Mouse (Mus musculus) intestine, embryonic 16.5 days (tissue): ENCODE measurements at regions not wholly inside any gene's neighbourhood (a gene's known extent, or its start where the extent isn't known, plus 50 kb on each side); places are given as distances from the start of the nearest gene placed in this dataset.

Experiments used
- ATAC-seq: fragments of 200-750 bp; cut with Nextera tagmentation; 2 replicates; pipeline ENCODE4 v1.8.0; 2017; ENCODE audit warnings: moderate TSS enrichment, moderate library complexity
- H3K27ac ChIP-seq: fragments of 300-500 bp; sonication (generic); 2 replicates; pipeline ENCODE4 v1.5.1; 2014; ENCODE audit warnings: mild to moderate bottlenecking, low read length
- H3K27me3 ChIP-seq: fragments of 300-500 bp; sonication (generic); replicated peaks from 2 replicates; pipeline ENCODE4 v1.6.1; 2014; ENCODE audit warnings: low read length, control low read depth, mixed read lengths; ENCODE audit not compliant: control insufficient read depth, insufficient read depth
- H3K36me3 ChIP-seq: fragments of 300-500 bp; sonication (generic); 2 replicates; pipeline ENCODE4 v1.6.1; 2014; ENCODE audit warnings: low read length, control low read depth; ENCODE audit not compliant: control insufficient read depth, insufficient read depth
- H3K4me1 ChIP-seq: fragments of 300-500 bp; sonication (generic); 2 replicates; pipeline ENCODE4 v1.6.1; 2014; ENCODE audit warnings: low read length, control low read depth, mixed read lengths; ENCODE audit not compliant: control insufficient read depth, insufficient read depth
- H3K4me2 ChIP-seq: fragments of 300-500 bp; sonication (generic); 2 replicates; pipeline ENCODE4 v1.6.1; 2014; ENCODE audit warnings: low read depth, low read length, control low read depth
- H3K4me3 ChIP-seq: fragments of 300-500 bp; sonication (generic); 2 replicates; pipeline ENCODE4 v1.5.1; 2014; ENCODE audit warnings: mild to moderate bottlenecking, low read length
- H3K9ac ChIP-seq: fragments of 300-500 bp; sonication (generic); 2 replicates; pipeline ENCODE4 v1.6.1; 2014; ENCODE audit warnings: low read depth, low read length
- H3K9me3 ChIP-seq: fragments of 300-500 bp; sonication (generic); 2 replicates; pipeline ENCODE4 v1.6.1; 2016; ENCODE audit warnings: low read length, control low read depth; ENCODE audit not compliant: control insufficient read depth
- WGBS: fragments of 180-500 bp; shearing (Covaris S2); extraction: QIAGEN DNeasy Blood & Tissue Kit; methylation state at CpG from one replicate; pipeline ENCODE4 v1.1.7; 2014; 5-methylcytosine and 5-hydroxymethylcytosine counted together

GRCm38 (mm10) chr9:98791709-98792108 lies 50.6 kb upstream of the Prr23a1 start:
- 75% methylated on average over 4 of the region's 4 CpGs for WGBS

GRCm38 (mm10) chr9:98773651-98774185 lies 68.6 kb upstream of the Prr23a1 start:
- no peaks in the 10 kb centered on the region for H3K9me3 ChIP-seq
- H3K9ac ChIP-seq, result no peak overlapping the region
- H3K36me3 ChIP-seq, result no peaks in the 10 kb centered on the region
- H3K4me1 ChIP-seq, result no peaks in the 10 kb centered on the region
- WGBS, result 66% methylated on average over 5 of the region's 5 CpGs
- no peak overlapping the region for H3K27ac ChIP-seq
- no peak overlapping the region for H3K4me2 ChIP-seq
- no peaks in the 10 kb centered on the region for H3K27me3 ChIP-seq
- no peak for ATAC-seq
- H3K4me3 ChIP-seq, result no peak overlapping the region

More at GRCm38 (mm10) chr9:98791709-98792108, 50.6 kb upstream of the Prr23a1 start:
- no peaks in the 10 kb centered on the region for H3K9me3 ChIP-seq
- no peaks in the 10 kb centered on the region for H3K4me1 ChIP-seq
- no peak overlapping the region for H3K27ac ChIP-seq
- no peak overlapping the region for H3K4me2 ChIP-seq
- no peaks in the 10 kb centered on the region for H3K27me3 ChIP-seq
- H3K36me3 ChIP-seq, result no peaks in the 10 kb centered on the region
- no peak for ATAC-seq
- H3K4me3 ChIP-seq, result no peak overlapping the region
- no peak overlapping the region for H3K9ac ChIP-seq

- no peak overlapping the region for H3K4me2 ChIP-seq
- H3K4me1 ChIP-seq, result no peaks in the 10 kb centered on the region
- H3K4me3 ChIP-seq, result no peak overlapping the region
- no peaks in the 10 kb centered on the region for H3K36me3 ChIP-seq
- no peak overlapping the region for H3K27ac ChIP-seq
- no peak overlapping the region for H3K9ac ChIP-seq
- ATAC-seq, result no peak
- no peaks in the 10 kb centered on the region for H3K9me3 ChIP-seq
- 80% methylated on average over 11 of the region's 11 CpGs for WGBS
- H3K27me3 ChIP-seq, result no peaks in the 10 kb centered on the region
Observed at GRCm38 (mm10) chr9:98773212-98773611, 69.1 kb upstream of the Prr23a1 start.

- no peak overlapping the region for H3K27ac ChIP-seq
- no peaks in the 10 kb centered on the region for H3K27me3 ChIP-seq
- 75% methylated on average over 4 of the region's 4 CpGs for WGBS
- no peak overlapping the region for H3K4me3 ChIP-seq
- H3K9ac ChIP-seq, result no peak overlapping the region
- H3K9me3 ChIP-seq, result no peaks in the 10 kb centered on the region
- no peak overlapping the region for H3K4me2 ChIP-seq
- H3K4me1 ChIP-seq, result no peaks in the 10 kb centered on the region
- no peak for ATAC-seq
- H3K36me3 ChIP-seq, result no peaks in the 10 kb centered on the region
Observed at GRCm38 (mm10) chr9:98754764-98755163, 87.5 kb upstream of the Prr23a1 start.

- Histone ChIP-seq H3K4me2 (no peak overlapping the region), H3K4me3 (no peak overlapping the region), H3K36me3 (no peaks in the 10 kb centered on the region), H3K4me1 (no peaks in the 10 kb centered on the region), H3K27me3 (no peaks in the 10 kb centered on the region), H3K27ac (no peak overlapping the region), H3K9me3 (no peaks in the 10 kb centered on the region), H3K9ac (no peak overlapping the region)
- WGBS, result 54% methylated on average over 6 of the region's 6 CpGs
- peak; percentile 66; the same call in 1 of the 2 replicates for ATAC-seq
Observed at GRCm38 (mm10) chr9:98753356-98753953, 88.8 kb upstream of the Prr23a1 start.

- H3K27me3 ChIP-seq, result no peaks in the 10 kb centered on the region
- H3K9ac ChIP-seq, result no peak overlapping the region
- ATAC-seq, result no peak
- H3K27ac ChIP-seq, result no peak overlapping the region
- no peaks in the 10 kb centered on the region for H3K36me3 ChIP-seq
- no peak overlapping the region for H3K4me2 ChIP-seq
- H3K9me3 ChIP-seq, result no peaks in the 10 kb centered on the region
- no peak overlapping the region for H3K4me3 ChIP-seq
- H3K4me1 ChIP-seq, result no peaks in the 10 kb centered on the region
Observed at GRCm38 (mm10) chr9:98743785-98744184, 98.5 kb upstream of the Prr23a1 start.

- WGBS, result 37% methylated on average over 5 of the region's 5 CpGs
- H3K27ac ChIP-seq, result no peak overlapping the region
- 0 out of 2 replicates have a peak, but pooled peaks cover 6% of the 10 kb centered on the region for H3K4me1 ChIP-seq
- H3K36me3 ChIP-seq, result no peaks in the 10 kb centered on the region
- H3K4me3 ChIP-seq, result no peak overlapping the region
- no peaks in the 10 kb centered on the region for H3K27me3 ChIP-seq
- H3K9me3 ChIP-seq, result 0 out of 2 replicates have a peak, but pooled peaks cover 4% of the 10 kb centered on the region
- no peak overlapping the region for H3K9ac ChIP-seq
- no peak overlapping the region for H3K4me2 ChIP-seq
- peak; percentile 28; the same call in 1 of the 2 replicates for ATAC-seq
Observed at GRCm38 (mm10) chr9:98727276-98727860, 114.9 kb upstream of the Prr23a1 start.

- Histone ChIP-seq H3K36me3 (no peaks in the 10 kb centered on the region), H3K4me3 (no peak overlapping the region), H3K9me3 (no peaks in the 10 kb centered on the region), H3K4me1 (0 out of 2 replicates have a peak, but pooled peaks cover 6% of the 10 kb centered on the region), H3K9ac (no peak overlapping the region), H3K27ac (no peak overlapping the region), H3K4me2 (no peak overlapping the region), H3K27me3 (no peaks in the 10 kb centered on the region)
- 39% methylated on average over 5 of the region's 5 CpGs for WGBS
- peak; percentile 31; the same call in 1 of the 2 replicates for ATAC-seq
Observed at GRCm38 (mm10) chr9:98726638-98727037, 115.7 kb upstream of the Prr23a1 start.

GRCm38 (mm10) chr9:98722885-98723284 lies 119.4 kb upstream of the Prr23a1 start:
- Histone ChIP-seq H3K4me2 (no peak overlapping the region), H3K36me3 (no peaks in the 10 kb centered on the region), H3K4me1 (0 out of 2 replicates have a peak, but pooled peaks cover 6% of the 10 kb centered on the region), H3K27ac (no peak overlapping the region), H3K9ac (no peak overlapping the region), H3K27me3 (no peaks in the 10 kb centered on the region), H3K9me3 (no peaks in the 10 kb centered on the region), H3K4me3 (no peak overlapping the region)
- 72% methylated on average over 3 of the region's 3 CpGs for WGBS
- ATAC-seq, result no peak
